Mouse (Mus musculus) kidney, adult 2 months (tissue): Measurements from ENCODE around the gene Nav1. TPM values are rescaled to one million over a fixed set of nuclear protein-coding genes. Genes with fewer than 3 reads are reported as not detected.

ENCODE experiments used
- DNase-seq: peaks from one replicate; pipeline ENCODE4 v3.0.0; 2021
- H3K27ac ChIP-seq: fragments of 200-500 bp; 2 replicates; pipeline ENCODE4 v1.5.1; 2012; ENCODE audit warnings: low read depth, low read length, control low read depth, inconsistent platforms; ENCODE audit not compliant: insufficient read depth
- H3K27me3 ChIP-seq: fragments of 200-500 bp; replicated peaks from 2 replicates; pipeline ENCODE4 v1.6.1; 2012; ENCODE audit warnings: mild to moderate bottlenecking, moderate library complexity, low read length, inconsistent platforms; ENCODE audit not compliant: control insufficient read depth, insufficient read depth
- H3K36me3 ChIP-seq: fragments of 200-500 bp; 2 replicates; pipeline ENCODE4 v1.6.1; 2012; ENCODE audit warnings: mild to moderate bottlenecking, moderate library complexity, low read length, inconsistent platforms; ENCODE audit not compliant: control insufficient read depth, insufficient read depth
- H3K4me1 ChIP-seq: fragments of 200-500 bp; 2 replicates; pipeline ENCODE4 v1.6.1; 2011; ENCODE audit warnings: low read length; ENCODE audit not compliant: control insufficient read depth, insufficient read depth
- H3K4me3 ChIP-seq: fragments of 200-500 bp; 2 replicates; pipeline ENCODE4 v1.5.1; 2011; ENCODE audit warnings: mild to moderate bottlenecking, low read depth, low read length, control low read depth; ENCODE audit not compliant: insufficient read depth
- CTCF ChIP-seq: fragments of 200-500 bp; conservative IDR thresholded peaks from 2 replicates; pipeline ENCODE4 v1.5.1; 2011; ENCODE audit warnings: low read depth, mild to moderate bottlenecking, control low read depth, low read length, moderate library complexity, mixed read lengths; ENCODE audit not compliant: insufficient read depth, insufficient read length
- POLR2A ChIP-seq: fragments of 200-500 bp; IDR thresholded peaks from one replicate; pipeline ENCODE4 v1.6.1; 2011; ENCODE audit warnings: low read depth, low read length, control low read depth
- WGBS: fragments of 180-500 bp; shearing (Covaris S2); methylation state at CpG from one replicate; pipeline ENCODE4 v1.1.7; 2018; 5-methylcytosine and 5-hydroxymethylcytosine counted together
- polyA plus RNA-seq: library from polyadenylated mRNA; depleted of rRNA; stranded (reverse); fragments of >200 nt; gene quantifications from 2 replicates; pipeline ENCODE4 v1.2.3, GENCODE M21; 2012

Nav1 gene
- polyA plus RNA-seq, 1 experiment = 7.1 TPM

DNA sequence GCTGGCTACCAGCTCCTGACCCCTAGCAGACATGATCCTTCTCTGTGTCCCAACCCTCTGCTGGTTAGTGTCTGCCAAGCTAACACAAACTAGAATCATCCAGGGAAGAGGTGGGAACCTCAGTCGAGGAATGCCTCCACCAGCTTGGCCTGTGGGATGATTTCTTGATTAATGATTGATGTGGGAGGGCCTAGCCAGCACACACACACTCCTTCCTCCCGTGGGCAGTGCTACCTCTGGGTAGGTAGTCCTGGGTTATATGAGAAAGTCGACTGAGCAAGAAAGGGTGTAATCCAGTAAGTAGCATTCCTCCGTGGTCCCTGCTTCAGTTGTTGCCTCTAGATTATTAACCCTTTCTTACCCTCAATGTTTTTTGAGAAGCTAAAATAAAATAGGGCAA lies 45.0 kb downstream of the Nav1 start:
- 8% methylated on average over 4 of the region's 4 CpGs for WGBS
- peaks cover 11% of the 10 kb centered on the region for H3K4me1 ChIP-seq
- TF ChIP-seq POLR2A = no peak
- no peak for TF ChIP-seq CTCF
- no peaks in the 10 kb centered on the region for H3K36me3 ChIP-seq
- no peak overlapping the region for H3K4me3 ChIP-seq
- DNase-seq = peak; percentile 86
- no peaks in the 10 kb centered on the region for H3K27me3 ChIP-seq
- no peak overlapping the region for H3K27ac ChIP-seq

DNA sequence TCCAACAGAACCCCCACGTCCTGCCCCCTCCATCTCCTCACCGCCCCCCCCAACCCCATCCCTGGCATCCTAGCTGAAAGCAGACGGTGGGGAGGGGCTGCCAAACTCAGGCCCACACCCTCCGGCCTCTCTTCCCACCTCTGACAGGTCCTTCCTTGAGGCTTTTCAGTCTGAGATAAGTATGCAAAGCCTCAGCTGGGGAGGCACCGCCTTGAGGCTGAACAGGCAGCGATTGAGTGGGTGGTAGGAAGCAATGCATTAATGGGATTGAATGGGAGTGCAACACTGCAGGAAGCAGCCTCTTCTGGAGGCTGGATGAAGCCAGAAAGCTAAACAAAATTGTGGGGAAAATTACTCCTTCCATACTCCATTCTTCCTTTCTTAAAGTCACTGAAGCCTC lies 45.8 kb downstream of the Nav1 start:
- H3K27ac ChIP-seq = no peak overlapping the region
- no peaks in the 10 kb centered on the region for H3K36me3 ChIP-seq
- TF ChIP-seq CTCF = no peak
- TF ChIP-seq POLR2A = no peak
- no peak overlapping the region for H3K4me3 ChIP-seq
- no peaks in the 10 kb centered on the region for H3K27me3 ChIP-seq
- WGBS = 67% methylated on average over 6 of the region's 6 CpGs
- DNase-seq = no peak
- peaks cover 11% of the 10 kb centered on the region for H3K4me1 ChIP-seq

DNA sequence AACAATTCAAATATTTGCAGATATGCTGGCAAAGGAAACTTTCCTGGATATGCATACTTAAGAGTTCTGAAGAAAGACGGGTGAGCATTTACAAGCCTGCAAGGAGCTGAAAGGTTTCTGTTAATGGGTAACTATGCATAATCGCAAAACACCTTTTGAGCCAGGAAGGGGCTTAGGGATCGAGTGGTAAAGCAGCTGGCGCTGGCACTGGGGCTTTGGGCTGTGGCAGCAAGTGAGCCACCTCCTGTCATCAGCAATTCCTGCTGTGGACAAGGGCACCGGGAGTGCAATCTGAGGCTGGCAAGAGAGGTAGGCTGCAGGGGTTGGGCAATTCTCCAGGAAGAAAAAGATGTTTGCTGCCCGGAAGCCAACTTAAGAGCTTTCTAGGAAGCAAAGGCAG lies 49.1 kb downstream of the Nav1 start:
- no peaks in the 10 kb centered on the region for H3K27me3 ChIP-seq
- H3K4me3 ChIP-seq = no peak overlapping the region
- DNase-seq = peak; percentile 51
- TF ChIP-seq CTCF = no peak
- no peak for TF ChIP-seq POLR2A
- peaks cover under 1% of the 10 kb centered on the region; the same call in 1 of the 2 replicates for H3K4me1 ChIP-seq
- no peak overlapping the region for H3K27ac ChIP-seq
- no peaks in the 10 kb centered on the region for H3K36me3 ChIP-seq
- WGBS = 27% methylated on average over 6 of the region's 6 CpGs

DNA sequence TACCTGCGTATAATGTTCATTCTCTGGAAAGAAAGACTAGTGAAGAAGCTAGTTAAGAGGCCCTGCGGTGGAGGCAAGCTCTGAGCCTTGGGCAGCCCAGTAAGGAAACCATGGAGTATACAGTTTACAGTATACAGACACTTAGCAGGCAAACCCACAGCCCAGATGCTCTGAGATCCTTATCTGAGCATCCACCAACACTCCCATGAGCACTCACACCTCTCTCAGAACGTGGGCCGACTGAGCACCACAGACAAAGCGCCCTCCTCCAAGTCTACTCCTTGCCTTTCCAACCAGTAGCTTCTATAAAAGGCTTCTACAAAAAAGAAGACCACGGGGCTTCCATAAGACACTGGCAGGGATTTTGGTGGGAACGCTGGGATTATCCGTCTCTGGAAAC lies 51.2 kb downstream of the Nav1 start:
- Histone ChIP-seq H3K36me3 (no peaks in the 10 kb centered on the region), H3K4me1 (no peaks in the 10 kb centered on the region), H3K27ac (no peak overlapping the region), H3K27me3 (no peaks in the 10 kb centered on the region), H3K4me3 (no peak overlapping the region)
- DNase-seq = no peak
- WGBS = 95% methylated on average over 8 of the region's 8 CpGs
- TF ChIP-seq CTCF (no peak), POLR2A (no peak)

DNA sequence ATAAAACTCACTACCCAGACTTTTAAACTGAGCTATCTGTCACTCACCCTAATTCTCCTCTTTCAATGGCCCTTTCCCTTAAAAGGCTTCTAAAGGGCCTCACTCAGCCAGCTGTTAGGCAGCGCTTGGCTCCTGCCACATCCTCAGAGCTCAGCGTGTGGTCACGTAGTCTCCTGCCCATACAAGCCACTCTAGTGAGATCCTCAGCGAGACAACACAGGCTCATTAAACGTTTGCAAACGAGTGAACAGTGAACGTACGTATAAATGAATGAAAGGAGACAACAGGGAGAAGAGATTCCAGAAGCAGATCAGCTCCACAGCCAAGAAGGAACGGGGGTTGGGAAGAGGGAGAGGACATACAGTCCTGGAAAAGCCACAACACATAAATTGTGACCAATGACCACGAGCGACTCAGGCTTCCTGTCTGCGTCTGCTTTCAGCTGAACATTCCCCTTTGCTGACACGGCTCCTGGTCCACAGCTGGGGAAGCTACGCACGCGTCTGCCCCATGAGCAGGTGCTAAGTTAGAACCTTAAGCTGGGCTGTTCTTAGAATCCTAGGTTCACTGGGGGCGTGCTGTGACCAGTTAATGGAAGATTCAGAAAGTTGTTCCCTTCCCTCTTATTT lies 52.3 kb downstream of the Nav1 start:
- Histone ChIP-seq H3K4me3 (no peak overlapping the region), H3K36me3 (no peaks in the 10 kb centered on the region), H3K4me1 (no peaks in the 10 kb centered on the region), H3K27me3 (no peaks in the 10 kb centered on the region), H3K27ac (0 out of 2 replicates have a peak overlapping the region, but pooled peaks have one; percentile 33)
- 39% methylated on average over 17 of the region's 17 CpGs for WGBS
- no peak for TF ChIP-seq CTCF
- no peak for TF ChIP-seq POLR2A
- DNase-seq = peak; percentile 50

DNA sequence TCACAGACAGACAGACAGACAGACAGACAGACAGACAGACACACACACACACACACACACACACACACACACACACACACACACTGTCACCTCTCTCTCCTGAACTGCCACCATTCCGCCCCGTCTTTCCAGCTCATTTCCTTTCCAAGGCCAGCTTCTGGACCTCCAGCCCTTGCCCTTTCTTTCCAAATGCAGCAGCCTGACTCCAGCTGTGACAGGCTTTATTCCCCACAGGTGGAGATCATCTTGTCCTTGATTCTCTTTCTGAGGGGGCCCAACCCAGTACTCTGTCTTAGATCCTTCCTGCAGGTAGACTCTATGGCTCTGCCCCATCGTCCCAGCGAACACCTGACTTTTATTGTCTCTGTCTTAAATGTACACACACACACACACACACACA lies 53.5 kb downstream of the Nav1 start:
- 73% methylated on average over 4 of the region's 4 CpGs for WGBS
- TF ChIP-seq CTCF = no peak
- no peak for TF ChIP-seq POLR2A
- Histone ChIP-seq H3K27me3 (no peaks in the 10 kb centered on the region), H3K4me3 (no peak overlapping the region), H3K4me1 (peaks cover 3% of the 10 kb centered on the region; the same call in 1 of the 2 replicates), H3K27ac (no peak overlapping the region), H3K36me3 (no peaks in the 10 kb centered on the region)
- DNase-seq = no peak

DNA sequence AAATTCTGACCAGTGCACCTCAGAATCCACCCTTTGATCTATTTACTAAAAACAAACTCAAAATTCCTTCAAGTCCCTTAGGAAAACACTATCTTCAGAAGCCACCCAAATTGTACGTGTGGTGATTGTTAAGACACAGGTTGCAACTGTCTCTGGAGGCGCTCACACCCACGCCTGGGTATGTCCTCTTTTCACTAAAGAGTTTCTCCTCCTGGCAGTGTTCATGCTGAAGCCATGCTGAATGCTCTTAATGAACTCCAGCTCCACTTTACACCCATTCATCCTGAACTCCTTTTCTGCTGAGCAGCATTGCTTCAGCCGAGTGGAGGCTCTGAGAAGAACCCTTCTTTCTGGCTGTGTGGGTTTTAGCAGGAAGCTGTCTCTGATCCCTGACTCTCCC lies 53.9 kb downstream of the Nav1 start:
- Histone ChIP-seq H3K4me1 (peaks cover 3% of the 10 kb centered on the region; the same call in 1 of the 2 replicates), H3K27ac (no peak overlapping the region), H3K4me3 (no peak overlapping the region), H3K36me3 (no peaks in the 10 kb centered on the region), H3K27me3 (no peaks in the 10 kb centered on the region)
- 68% methylated on average over 4 of the region's 4 CpGs for WGBS
- no peak for DNase-seq
- TF ChIP-seq CTCF (no peak), POLR2A (no peak)

DNA sequence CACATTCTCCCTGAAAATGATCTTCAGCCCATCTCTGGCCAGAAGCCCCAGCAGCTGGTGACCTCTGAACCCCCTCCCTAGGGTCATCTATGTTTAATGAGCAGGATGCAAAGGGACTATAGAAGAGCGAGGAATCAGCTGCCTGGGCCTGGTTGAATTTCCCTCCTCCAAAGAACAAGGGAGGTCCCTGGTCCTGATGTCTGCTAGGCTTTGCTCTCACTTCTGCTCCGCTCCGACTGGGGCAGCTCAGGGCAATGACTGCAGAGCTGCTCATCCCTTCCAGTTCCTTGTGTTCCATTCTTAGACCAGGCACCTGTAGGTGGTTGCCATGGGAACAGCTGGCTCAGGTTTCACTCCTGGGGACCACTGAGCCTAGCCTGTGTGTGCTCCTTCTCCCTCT lies 56.2 kb downstream of the Nav1 start:
- Histone ChIP-seq H3K4me3 (no peak overlapping the region), H3K27me3 (no peaks in the 10 kb centered on the region), H3K27ac (no peak overlapping the region), H3K36me3 (no peaks in the 10 kb centered on the region), H3K4me1 (peaks cover 3% of the 10 kb centered on the region; the same call in 1 of the 2 replicates)
- no peak for DNase-seq
- TF ChIP-seq CTCF = no peak
- TF ChIP-seq POLR2A = no peak
- WGBS = 84% methylated on average over 3 of the region's 3 CpGs
